Mouse (Mus musculus) kidney, embryonic 15.5 days (tissue): Measurements from ENCODE around the gene Rhbdl1. TPM values are rescaled to one million over a fixed set of nuclear protein-coding genes. Genes with fewer than 3 reads are reported as not detected.
A peak's percentile ranks its signal among the peaks of the same experiment; 100 is the strongest.

Experiments used
- ATAC-seq: fragments of 200-750 bp; cut with Nextera tagmentation; replicated peaks from 2 replicates; pipeline ENCODE4 v1.8.0; 2017; ENCODE audit warnings: moderate TSS enrichment; ENCODE audit not compliant: low FRiP score
- H3K27ac ChIP-seq: fragments of 300-500 bp; sonication (generic); 2 replicates; pipeline ENCODE4 v1.5.1; 2015; ENCODE audit warnings: mild to moderate bottlenecking, inconsistent platforms
- H3K27me3 ChIP-seq: fragments of 300-500 bp; sonication (generic); 2 replicates; pipeline ENCODE4 v1.6.1; 2015; ENCODE audit warnings: inconsistent platforms
- H3K36me3 ChIP-seq: fragments of 300-500 bp; sonication (generic); 2 replicates; pipeline ENCODE4 v1.6.1; 2015; ENCODE audit warnings: inconsistent platforms
- H3K4me1 ChIP-seq: fragments of 300-500 bp; sonication (generic); 2 replicates; pipeline ENCODE4 v1.6.1; 2015; ENCODE audit warnings: inconsistent platforms
- H3K4me2 ChIP-seq: fragments of 300-500 bp; sonication (generic); 2 replicates; pipeline ENCODE4 v1.6.1; 2015; ENCODE audit warnings: moderate library complexity, mild to moderate bottlenecking, inconsistent platforms
- H3K4me3 ChIP-seq: fragments of 300-500 bp; sonication (generic); replicated peaks from 2 replicates; pipeline ENCODE4 v1.5.1; 2015; ENCODE audit warnings: mild to moderate bottlenecking, inconsistent platforms
- H3K9ac ChIP-seq: fragments of 300-500 bp; sonication (generic); 2 replicates; pipeline ENCODE4 v1.6.1; 2015; ENCODE audit warnings: mild to moderate bottlenecking, inconsistent platforms
- H3K9me3 ChIP-seq: fragments of 300-500 bp; sonication (generic); replicated peaks from 2 replicates; pipeline ENCODE4 v1.6.1; 2016; ENCODE audit warnings: inconsistent platforms
- WGBS: fragments of 180-500 bp; shearing (Covaris S2); methylation state at CpG from one replicate; pipeline ENCODE4 v1.1.7; 2015; ENCODE audit warnings: mixed read lengths; 5-methylcytosine and 5-hydroxymethylcytosine counted together
- polyA plus RNA-seq: library from polyadenylated mRNA; unstranded; fragments of >200 nt; fragmentation: Nextera tagmentation; extraction: Ambion mirVana; gene quantifications from 2 replicates; pipeline ENCODE4 v1.2.1, GENCODE M21; 2015

Gene Rhbdl1
- polyA plus RNA-seq, 1 experiment from 2014 or later, result 3.8 TPM

DNA sequence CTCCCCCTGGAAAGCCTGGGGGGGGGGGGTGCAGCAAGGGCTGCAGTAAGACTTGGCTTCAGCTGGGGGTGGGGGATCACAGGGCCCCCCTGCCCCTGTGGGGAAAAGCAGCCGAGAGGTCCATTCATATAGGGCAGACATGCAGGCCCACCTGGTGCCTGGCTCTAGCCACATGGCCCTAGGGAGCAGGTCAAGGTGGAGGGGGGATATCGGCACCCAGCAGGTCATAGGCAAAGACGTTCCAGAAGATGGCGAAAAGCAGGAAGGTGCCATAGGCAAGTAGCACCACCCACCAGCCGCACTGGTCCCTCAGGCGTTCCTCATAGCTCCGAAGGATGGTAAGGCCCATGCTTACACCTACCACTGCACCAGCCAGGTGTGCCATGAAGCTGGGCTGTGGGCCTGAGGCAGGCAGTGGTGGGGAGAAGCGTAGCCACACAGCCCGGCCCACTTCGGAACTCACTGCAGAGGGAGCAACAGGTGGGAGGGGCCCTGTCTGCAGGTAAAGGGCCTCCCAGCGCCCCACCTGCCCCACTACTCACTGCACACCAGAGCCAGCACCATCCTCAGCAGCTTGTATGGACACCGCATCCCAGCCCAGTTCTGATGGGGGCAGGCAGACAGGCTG is 2.4 kb downstream of the Rhbdl1 start:
- Histone ChIP-seq H3K4me3 (peak overlapping the region; percentile 64), H3K36me3 (peaks cover 56% of the 10 kb centered on the region), H3K4me1 (peaks cover 77% of the 10 kb centered on the region), H3K4me2 (peak overlapping the region; percentile 95), H3K27ac (peak overlapping the region; percentile 100), H3K27me3 (no peaks in the 10 kb centered on the region), H3K9ac (peak overlapping the region; percentile 73), H3K9me3 (no peaks in the 10 kb centered on the region)
- ATAC-seq, result no peak
- 83% methylated on average over 12 of the region's 12 CpGs for WGBS

DNA sequence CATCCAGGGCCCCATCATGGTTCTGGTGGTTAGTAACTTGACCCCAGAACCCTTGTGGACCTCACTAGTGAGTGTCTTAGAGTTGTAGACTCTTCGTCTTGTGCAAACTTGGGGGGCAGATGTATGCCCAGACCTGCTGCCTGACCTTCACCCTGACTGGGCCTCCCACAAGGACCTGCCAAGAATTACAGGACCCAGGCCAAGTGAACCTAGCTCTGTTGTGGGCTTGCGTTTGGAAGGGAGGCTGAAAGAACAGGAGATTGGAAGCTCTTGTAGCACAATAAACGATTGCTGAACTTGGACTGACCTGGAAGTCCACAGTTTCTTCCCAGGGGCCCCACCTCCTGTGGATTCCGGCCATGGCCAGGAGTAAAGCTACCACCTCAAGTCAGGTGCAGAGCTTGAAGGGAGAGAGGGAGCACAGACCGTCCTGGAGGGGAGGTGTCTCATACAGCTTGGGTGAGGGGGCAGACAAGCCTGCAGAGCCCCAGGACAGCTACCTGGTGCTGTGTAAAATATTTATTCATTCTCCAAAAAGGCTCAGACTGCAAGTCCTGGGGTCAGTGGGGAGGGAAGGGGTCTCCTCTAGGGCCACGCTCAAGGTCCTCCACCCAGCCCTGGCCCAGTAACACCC is 3.0 kb downstream of the Rhbdl1 start:
- peaks cover 82% of the 10 kb centered on the region for H3K4me1 ChIP-seq
- H3K27ac ChIP-seq, result peak overlapping the region; percentile 100
- WGBS, result 11% methylated on average over 6 of the region's 6 CpGs
- H3K36me3 ChIP-seq, result peaks cover 49% of the 10 kb centered on the region
- ATAC-seq, result no peak
- H3K9me3 ChIP-seq, result no peaks in the 10 kb centered on the region
- peak overlapping the region; percentile 64 for H3K4me3 ChIP-seq
- no peaks in the 10 kb centered on the region for H3K27me3 ChIP-seq
- H3K9ac ChIP-seq, result peak overlapping the region; percentile 73
- H3K4me2 ChIP-seq, result peak overlapping the region; percentile 95

GRCm38 (mm10) chr17:25833291-25833663 is 3.8 kb downstream of the Rhbdl1 start, which contains the start of gene Stub1:
TSS of gene Stub1 (minus strand) at chr17:25833404.
- H3K27ac ChIP-seq, result peak within 1 kb of the TSS; percentile 100

GRCm38 (mm10) chr17:25832436-25833290 is 4.4 kb downstream of the Rhbdl1 start:
- WGBS, result under 1% methylated on average over 76 of the region's 77 CpGs
- peaks cover 42% of the 10 kb centered on the region for H3K36me3 ChIP-seq
- no peaks in the 10 kb centered on the region for H3K27me3 ChIP-seq
- peak overlapping the region; percentile 95 for H3K4me2 ChIP-seq
- no peaks in the 10 kb centered on the region for H3K9me3 ChIP-seq
- peak overlapping the region; percentile 100 for H3K27ac ChIP-seq
- H3K4me1 ChIP-seq, result peaks cover 82% of the 10 kb centered on the region
- H3K4me3 ChIP-seq, result peak overlapping the region; percentile 64
- peak overlapping the region; percentile 73 for H3K9ac ChIP-seq
- peak; percentile 89 for ATAC-seq

More at GRCm38 (mm10) chr17:25833291-25833663, 3.8 kb downstream of the Rhbdl1 start, which contains the start of gene Stub1:
- peak within 1 kb of the TSS; percentile 73 for H3K9ac ChIP-seq
- H3K4me3 ChIP-seq, result peak within 1 kb of the TSS; percentile 64
- peaks cover 82% of the 10 kb centered on the region for H3K4me1 ChIP-seq
- peak within 1 kb of the TSS; percentile 95 for H3K4me2 ChIP-seq
- no peaks in the 10 kb centered on the region for H3K27me3 ChIP-seq
- ATAC-seq, result peak; percentile 69
- H3K36me3 ChIP-seq, result peaks cover 43% of the 10 kb centered on the region
- no peaks in the 10 kb centered on the region for H3K9me3 ChIP-seq
- WGBS, result under 1% methylated on average over 24 of the region's 24 CpGs

GRCm38 (mm10) chr17:25831451-25832281 is 5.4 kb downstream of the Rhbdl1 start:
- Histone ChIP-seq H3K4me2 (peak overlapping the region; percentile 95), H3K4me1 (peaks cover 75% of the 10 kb centered on the region), H3K4me3 (peak overlapping the region; percentile 64), H3K9me3 (no peaks in the 10 kb centered on the region), H3K27ac (peak overlapping the region; percentile 100), H3K27me3 (no peaks in the 10 kb centered on the region), H3K9ac (peak overlapping the region; percentile 73), H3K36me3 (peaks cover 51% of the 10 kb centered on the region)
- 55% methylated on average over 21 of the region's 21 CpGs for WGBS
- no peak for ATAC-seq

GRCm38 (mm10) chr17:25830806-25831431 is 6.2 kb downstream of the Rhbdl1 start:
- Histone ChIP-seq H3K27me3 (no peaks in the 10 kb centered on the region), H3K4me2 (peak overlapping the region; percentile 95), H3K9ac (peak overlapping the region; percentile 73; the same call in 1 of the 2 replicates), H3K36me3 (peaks cover 57% of the 10 kb centered on the region), H3K4me3 (peak overlapping the region; percentile 64), H3K27ac (0 out of 2 replicates have a peak overlapping the region, but pooled peaks have one; percentile 95), H3K9me3 (no peaks in the 10 kb centered on the region), H3K4me1 (peaks cover 73% of the 10 kb centered on the region)
- no peak for ATAC-seq
- 90% methylated on average over 14 of the region's 14 CpGs for WGBS

GRCm38 (mm10) chr17:25830200-25830753 is 6.8 kb downstream of the Rhbdl1 start:
- Histone ChIP-seq H3K4me1 (peaks cover 71% of the 10 kb centered on the region), H3K36me3 (peaks cover 56% of the 10 kb centered on the region), H3K4me3 (peak overlapping the region; percentile 64), H3K4me2 (peak overlapping the region; percentile 95), H3K9ac (0 out of 2 replicates have a peak overlapping the region, but pooled peaks have one; percentile 66), H3K9me3 (no peaks in the 10 kb centered on the region), H3K27ac (0 out of 2 replicates have a peak overlapping the region, but pooled peaks have one; percentile 95), H3K27me3 (no peaks in the 10 kb centered on the region)
- no peak for ATAC-seq
- 85% methylated on average over 4 of the region's 4 CpGs for WGBS

DNA sequence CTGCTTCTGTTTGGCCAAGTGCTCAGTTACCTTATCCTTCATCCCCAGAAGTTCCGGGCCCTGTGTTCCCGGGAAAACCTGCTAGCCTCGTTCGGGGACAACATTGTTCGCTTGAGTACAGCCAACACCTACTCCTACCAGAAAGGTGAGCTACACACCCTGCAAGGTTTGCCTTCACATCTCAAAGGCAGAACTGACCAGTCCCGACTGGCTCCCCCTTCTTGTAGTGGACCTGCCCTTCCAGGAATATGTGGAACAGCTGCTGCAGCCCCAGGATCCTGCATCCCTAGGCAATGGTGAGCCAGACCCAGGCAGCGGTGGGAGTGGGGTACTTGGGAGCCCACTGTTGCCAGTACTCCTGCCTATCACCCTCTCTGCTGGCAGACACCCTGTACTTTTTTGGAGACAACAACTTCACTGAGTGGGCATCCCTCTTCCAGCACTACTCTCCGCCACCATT is 7.5 kb downstream of the Rhbdl1 start:
- Histone ChIP-seq H3K27ac (peak overlapping the region; percentile 95), H3K9me3 (no peaks in the 10 kb centered on the region), H3K4me1 (peaks cover 71% of the 10 kb centered on the region), H3K4me2 (peak overlapping the region; percentile 95), H3K9ac (peak overlapping the region; percentile 66), H3K27me3 (no peaks in the 10 kb centered on the region), H3K4me3 (peak overlapping the region; percentile 57), H3K36me3 (peaks cover 50% of the 10 kb centered on the region)
- no peak for ATAC-seq
- WGBS, result 39% methylated on average over 8 of the region's 8 CpGs

DNA sequence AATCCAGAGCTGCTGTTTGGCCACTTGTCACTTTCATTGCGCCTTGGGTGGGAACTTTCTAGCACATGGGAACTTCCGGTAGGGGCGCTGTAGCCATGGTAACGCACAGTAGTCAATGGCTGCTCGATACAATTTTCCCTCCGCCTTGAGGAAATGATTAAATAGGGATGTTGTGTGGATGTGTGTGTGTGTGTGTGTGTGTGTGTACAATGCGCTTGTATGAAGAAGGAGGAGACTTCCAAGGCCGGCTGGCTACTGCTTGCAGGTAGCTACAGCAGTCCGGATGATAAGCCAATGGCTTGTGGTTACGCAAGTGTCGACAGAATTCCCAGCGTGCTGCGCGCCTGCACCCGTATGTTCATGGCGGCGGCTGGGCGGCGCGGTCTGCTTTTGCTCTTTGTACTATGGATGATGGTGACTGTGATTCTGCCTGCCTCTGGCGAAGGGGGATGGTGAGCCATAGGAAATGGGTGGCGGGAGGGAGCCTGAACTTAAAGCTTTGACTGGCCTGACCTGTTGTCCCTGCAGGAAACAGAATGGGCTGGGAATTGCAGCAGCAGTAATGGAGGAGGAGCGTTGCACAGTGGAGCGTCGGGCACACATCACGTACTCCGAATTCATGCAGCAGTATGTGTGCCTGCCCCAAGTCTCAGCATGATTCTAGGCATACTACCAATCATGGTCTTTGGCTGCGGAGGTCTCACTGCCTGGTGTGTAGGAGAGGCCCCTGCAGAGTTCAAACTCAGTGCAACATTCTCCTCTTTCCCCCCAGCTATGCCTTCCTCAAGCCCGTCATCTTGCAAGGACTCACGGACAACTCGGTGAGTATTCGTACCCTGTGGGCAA is 8.2 kb downstream of the Rhbdl1 start, which contains the start of gene Jmjd8:
Gene Jmjd8, plus strand, starts transcription at position 156 of the 846 bp plus-strand sequence.
- Histone ChIP-seq H3K27ac (peak within 1 kb of the TSS; percentile 95), H3K4me3 (peak within 1 kb of the TSS; percentile 57), H3K4me2 (peak within 1 kb of the TSS; percentile 95), H3K27me3 (no peaks in the 10 kb centered on the region), H3K36me3 (peaks cover 50% of the 10 kb centered on the region), H3K9me3 (no peaks in the 10 kb centered on the region), H3K4me1 (peaks cover 71% of the 10 kb centered on the region), H3K9ac (peak within 1 kb of the TSS; percentile 66)
- under 1% methylated on average over 32 of the region's 32 CpGs for WGBS
- ATAC-seq, result no peak; the same call in 1 of the 2 replicates

DNA sequence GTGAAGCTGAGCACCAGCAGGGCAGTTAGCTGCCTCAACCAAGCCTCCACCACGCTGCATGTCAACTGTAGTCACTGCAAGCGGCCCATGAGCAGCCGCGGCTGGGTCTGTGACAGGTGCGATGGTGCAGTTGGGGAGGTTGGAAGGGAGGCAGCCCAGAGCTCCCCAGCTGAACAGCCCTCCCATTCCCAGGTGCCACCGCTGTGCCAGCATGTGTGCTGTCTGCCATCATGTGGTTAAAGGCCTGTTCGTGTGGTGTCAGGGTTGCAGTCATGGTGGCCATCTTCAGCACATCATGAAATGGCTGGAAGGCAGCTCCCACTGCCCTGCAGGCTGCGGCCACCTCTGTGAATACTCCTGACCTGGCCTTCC is 8.9 kb downstream of the Rhbdl1 start:
- Histone ChIP-seq H3K9ac (peak overlapping the region; percentile 66), H3K4me2 (peak overlapping the region; percentile 95), H3K4me1 (peaks cover 69% of the 10 kb centered on the region), H3K27me3 (no peaks in the 10 kb centered on the region), H3K4me3 (peak overlapping the region; percentile 57), H3K9me3 (no peaks in the 10 kb centered on the region), H3K36me3 (peaks cover 50% of the 10 kb centered on the region), H3K27ac (peak overlapping the region; percentile 95)
- WGBS, result 85% methylated on average over 8 of the region's 8 CpGs
- no peak for ATAC-seq
